Mouse (Mus musculus) macrophage (primary cell): ENCODE data around the gene Arfgef2. TPM values are rescaled to one million over a fixed set of nuclear protein-coding genes. Genes with fewer than 3 reads are reported as not detected.
A peak's percentile ranks its signal among the peaks of the same experiment; 100 is the strongest.
"Not testable (repeated sequence)": the region's sequence is repeated elsewhere in the genome, so short reads cannot be mapped to it uniquely, and the experiment has no call there.

ENCODE experiments used
- H3K27ac ChIP-seq: fragments of 350-480 bp; formaldehyde crosslinking; 2 replicates; pipeline ENCODE4 v1.9.0; 2021
- H3K36me3 ChIP-seq: fragments of 350-480 bp; formaldehyde crosslinking; 2 replicates; pipeline ENCODE4 v1.9.0; 2021; ENCODE audit errors: inconsistent target
- H3K4me3 ChIP-seq: fragments of 350-480 bp; formaldehyde crosslinking; 2 replicates; pipeline ENCODE4 v1.9.0; 2021; ENCODE audit errors: inconsistent target
- H3K79me2 ChIP-seq: fragments of 350-480 bp; formaldehyde crosslinking; 2 replicates; pipeline ENCODE4 v1.9.0; 2021; ENCODE audit errors: inconsistent target
- WGBS: methylation state at CpG from one replicate; pipeline ENCODE4 v1.1.7; 2026; ENCODE audit warnings: inconsistent platforms; ENCODE audit not compliant: missing documents; 5-methylcytosine and 5-hydroxymethylcytosine counted together
- polyA plus RNA-seq: library from polyadenylated mRNA; stranded (reverse); fragments of 250-400 nt; gene quantifications from 3 replicates; pipeline ENCODE4 v1.2.4, GENCODE M21; 2018; ENCODE audit warnings: inconsistent platforms

Gene Arfgef2
- polyA plus RNA-seq, 1 experiment from 2014 or later: 30.3 TPM

DNA sequence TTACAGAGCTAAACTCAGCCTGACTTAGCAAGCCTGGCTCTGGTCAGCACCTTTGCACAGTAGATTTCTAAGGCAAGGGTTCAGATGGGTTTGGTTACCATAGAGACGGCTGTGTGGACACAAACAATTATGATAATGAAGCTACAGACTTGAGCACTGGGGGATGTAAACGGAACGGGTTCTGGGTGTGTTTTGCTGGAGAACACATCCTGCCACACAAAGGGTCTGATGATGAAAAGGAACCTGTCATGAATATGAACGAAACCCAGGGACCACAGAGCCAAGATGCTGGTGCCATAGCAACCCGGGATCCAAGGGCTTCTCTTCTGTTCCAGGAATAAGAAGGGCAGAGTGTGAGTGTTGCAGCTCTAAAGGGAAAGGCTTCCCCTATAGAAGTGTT is 13.0 kb upstream of the Arfgef2 start, which contains the start of gene Trp53rkb:
Gene Trp53rkb (plus strand): TSS at position 177 of the 400 bp plus-strand sequence.
- H3K4me3 ChIP-seq: peak within 1 kb of the TSS; percentile 45
- H3K79me2 ChIP-seq: peaks cover 10% of the 10 kb centered on the region
- 93% methylated on average over 5 of the region's 5 CpGs for WGBS
- peak within 1 kb of the TSS; percentile 43 for H3K27ac ChIP-seq
- H3K36me3 ChIP-seq: no peaks in the 10 kb centered on the region; the same call in 1 of the 2 replicates

DNA sequence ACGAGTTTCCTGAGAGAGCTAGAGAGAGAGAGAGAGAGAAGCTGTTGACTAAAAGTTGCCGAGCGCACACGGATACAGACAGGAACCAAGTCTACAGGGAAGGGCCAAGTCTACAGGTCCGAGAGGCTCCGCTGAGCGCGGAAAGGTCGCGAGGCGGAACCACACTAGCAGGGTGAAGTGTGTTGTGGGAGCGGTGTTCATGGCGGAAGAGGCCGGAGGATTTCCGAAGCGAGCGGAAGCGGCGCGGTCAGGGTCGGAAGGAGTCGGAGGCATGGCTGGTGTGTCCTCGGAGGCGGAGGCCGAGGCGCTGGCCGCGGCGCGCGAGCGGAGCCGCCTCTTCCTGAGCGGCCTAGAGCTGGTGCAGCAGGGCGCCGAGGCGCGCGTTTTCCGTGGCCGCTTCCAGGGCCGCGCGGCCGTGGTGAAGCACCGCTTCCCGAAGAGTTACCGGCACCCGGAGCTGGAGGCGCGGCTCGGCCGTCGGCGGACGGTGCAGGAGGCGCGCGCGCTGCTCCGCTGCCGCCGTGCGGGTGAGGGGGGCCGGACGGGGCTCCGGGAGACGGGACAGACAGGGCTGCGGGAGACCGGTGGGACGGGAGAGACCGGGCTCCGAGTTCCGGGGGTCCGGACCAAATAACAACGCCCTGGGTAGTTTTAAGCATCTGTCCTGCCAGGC is 11.7 kb upstream of the Arfgef2 start:
- Histone ChIP-seq H3K27ac (peak overlapping the region; percentile 43), H3K4me3 (peak overlapping the region; percentile 59)
- H3K36me3 ChIP-seq, H3K79me2 ChIP-seq: not testable (repeated sequence)
- WGBS: under 1% methylated on average over 74 of the region's 76 CpGs

DNA sequence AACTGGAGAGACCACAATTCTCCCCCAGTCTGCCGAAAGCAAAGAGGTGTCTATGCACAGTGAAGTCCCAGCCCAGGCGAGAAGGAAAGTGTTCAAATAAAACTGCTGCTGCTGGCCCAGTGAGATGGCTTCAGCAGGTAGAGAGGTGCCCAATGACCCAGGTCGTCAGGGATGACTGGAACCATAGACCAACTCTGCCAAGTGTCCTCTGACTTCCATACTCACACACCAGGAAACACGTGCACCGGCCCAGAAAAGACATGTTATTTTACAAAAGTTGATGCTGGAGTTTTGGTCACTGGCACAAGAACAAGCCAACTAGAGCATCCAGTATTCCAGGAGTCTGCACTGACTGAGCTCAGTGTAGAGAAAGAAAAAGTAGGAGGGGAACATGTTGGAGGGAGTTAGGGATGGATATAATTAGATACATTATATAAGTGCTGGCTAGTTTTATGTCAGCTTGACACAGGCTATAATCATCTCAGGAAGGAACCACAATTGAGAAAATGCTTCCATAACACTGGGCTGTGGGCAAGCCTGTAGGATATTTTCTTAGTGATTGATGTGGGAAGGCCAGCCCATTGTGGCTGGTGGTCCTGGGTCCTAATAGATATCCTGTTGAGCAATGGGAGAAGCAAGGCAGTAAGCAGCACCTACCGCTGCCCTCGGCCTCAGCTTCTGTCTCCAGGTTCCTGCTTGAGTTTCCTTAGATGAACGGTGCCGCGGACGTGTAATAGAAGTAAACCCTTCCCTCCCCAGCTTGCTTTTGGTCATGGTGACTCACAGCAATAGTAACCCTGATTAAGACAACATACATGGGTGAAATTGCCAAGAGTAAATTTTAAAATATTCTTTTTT is 5.5 kb upstream of the Arfgef2 start:
- Histone ChIP-seq H3K4me3 (no peak overlapping the region), H3K27ac (no peak overlapping the region), H3K36me3 (peaks cover 5% of the 10 kb centered on the region; the same call in 1 of the 2 replicates), H3K79me2 (peaks cover 1% of the 10 kb centered on the region; the same call in 1 of the 2 replicates)
- WGBS: 49% methylated on average over 11 of the region's 11 CpGs

DNA sequence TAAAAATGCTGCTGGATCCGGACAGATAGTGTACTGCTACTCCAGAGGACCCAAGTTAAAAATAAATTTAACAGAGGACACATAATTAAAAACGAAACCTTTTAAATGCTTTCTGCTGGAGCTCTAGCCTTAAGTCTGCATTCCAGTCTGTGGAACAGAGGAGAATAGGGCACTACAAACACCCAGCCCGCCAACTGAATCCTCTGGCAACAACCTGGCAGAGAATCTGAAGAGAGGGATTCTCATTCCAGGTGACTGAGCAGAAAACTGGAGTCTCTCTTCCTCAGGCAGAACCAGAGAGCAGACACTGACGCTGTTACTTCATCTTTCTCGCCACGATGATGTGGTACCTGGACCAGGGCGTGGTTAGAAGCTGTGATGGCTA is 4.9 kb upstream of the Arfgef2 start:
- no peaks in the 10 kb centered on the region; the same call in 1 of the 2 replicates for H3K79me2 ChIP-seq
- H3K36me3 ChIP-seq: peaks cover 5% of the 10 kb centered on the region; the same call in 1 of the 2 replicates
- WGBS: 63% methylated on average over 7 of the region's 7 CpGs
- no peak overlapping the region for H3K4me3 ChIP-seq
- no peak overlapping the region for H3K27ac ChIP-seq

DNA sequence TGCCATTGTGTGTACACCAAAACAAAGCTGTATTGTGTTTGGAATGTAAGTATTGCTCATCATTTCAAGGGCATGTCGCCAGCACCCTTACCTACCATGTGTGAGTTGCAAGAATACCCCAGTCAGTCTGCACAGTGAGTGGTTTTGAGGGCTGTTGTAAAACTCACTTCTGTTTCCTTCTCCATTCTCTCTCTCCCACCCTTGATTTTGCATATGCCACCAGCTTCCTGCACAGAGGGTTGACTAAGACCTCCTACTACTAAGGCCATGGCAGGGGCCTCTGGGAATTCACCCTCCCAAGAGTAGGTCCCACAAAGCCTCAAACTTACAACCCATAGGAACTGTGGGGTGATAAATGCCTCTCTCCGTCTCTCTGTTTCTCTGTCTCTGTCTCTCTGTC is 4.0 kb upstream of the Arfgef2 start:
- Histone ChIP-seq H3K4me3 (no peak overlapping the region), H3K27ac (no peak overlapping the region), H3K36me3 (peaks cover 5% of the 10 kb centered on the region; the same call in 1 of the 2 replicates), H3K79me2 (peaks cover 8% of the 10 kb centered on the region)
- WGBS: 33% methylated on average over 2 of the region's 2 CpGs

DNA sequence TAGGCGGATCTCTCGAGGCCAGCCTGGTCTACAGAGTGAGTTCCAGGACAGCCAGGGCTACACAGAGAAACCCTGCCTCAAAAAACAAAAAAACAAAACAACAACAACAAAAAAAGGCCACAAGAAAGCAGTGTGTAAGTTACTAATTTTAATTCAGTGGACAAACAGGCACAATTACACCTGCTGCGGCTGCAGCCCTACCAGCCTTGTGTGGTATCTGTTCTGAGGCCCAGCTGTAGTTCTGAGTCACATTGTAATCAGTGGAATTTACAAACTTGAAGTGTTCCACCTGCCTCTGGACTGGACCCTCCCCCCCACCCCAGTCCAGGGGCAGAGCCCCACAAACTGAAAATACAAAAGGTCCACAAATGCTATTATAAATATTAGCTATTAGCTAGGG is 2.1 kb upstream of the Arfgef2 start:
- 96% methylated on average over 2 of the region's 3 CpGs for WGBS
- H3K79me2 ChIP-seq: peaks cover 26% of the 10 kb centered on the region
- no peak overlapping the region for H3K4me3 ChIP-seq
- H3K27ac ChIP-seq: no peak overlapping the region
- H3K36me3 ChIP-seq: no peaks in the 10 kb centered on the region

DNA sequence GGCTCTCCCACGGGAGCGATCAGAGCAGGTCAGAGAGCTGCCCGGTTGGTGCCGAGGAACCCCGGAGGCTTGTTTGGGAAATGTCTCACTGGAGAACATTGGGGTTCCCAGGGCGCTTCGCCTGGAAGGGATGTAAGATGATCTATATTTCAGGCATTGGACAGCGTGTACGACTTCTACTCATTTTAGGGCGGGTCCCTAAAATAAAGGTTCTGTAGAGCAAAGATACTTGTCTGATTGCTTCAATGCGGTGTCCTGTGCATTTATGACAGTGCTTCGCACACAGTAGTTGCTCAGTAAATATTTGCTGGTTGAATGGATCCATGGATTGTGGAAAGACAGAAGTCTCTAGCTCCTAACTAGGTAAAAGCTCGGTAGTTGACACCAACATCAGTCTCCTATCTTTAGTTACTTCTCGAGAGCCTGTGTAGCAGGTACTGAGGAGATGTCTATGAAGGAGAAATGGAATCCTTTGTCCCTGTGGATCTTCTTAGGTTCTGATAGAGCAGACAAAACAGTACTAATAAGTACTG is 851 bp downstream of the Arfgef2 start:
- H3K4me3 ChIP-seq: peak overlapping the region; percentile 91
- WGBS: 29% methylated on average over 14 of the region's 14 CpGs
- H3K36me3 ChIP-seq: no peaks in the 10 kb centered on the region
- peak overlapping the region; percentile 63 for H3K27ac ChIP-seq
- H3K79me2 ChIP-seq: peaks cover 56% of the 10 kb centered on the region

DNA sequence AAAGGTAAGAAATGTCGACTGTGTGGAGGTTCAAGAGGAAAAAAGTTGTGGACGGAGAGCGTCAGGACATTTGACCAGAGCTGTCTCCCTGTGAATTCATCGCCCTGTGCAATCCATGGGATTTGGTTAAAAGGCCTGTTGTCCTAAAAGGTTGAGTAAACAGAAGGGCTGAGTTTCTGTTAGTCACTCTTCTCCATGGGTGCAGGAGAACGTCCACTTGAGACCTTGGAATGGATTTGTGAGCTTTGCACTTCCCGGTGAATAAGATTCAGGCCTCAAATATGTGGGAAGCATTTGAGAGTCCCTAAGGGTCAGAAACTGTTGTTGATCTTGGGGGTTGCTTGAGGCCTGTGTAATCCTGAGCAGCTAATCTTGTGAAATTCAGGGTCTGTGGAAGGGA is 1.4 kb downstream of the Arfgef2 start:
- Histone ChIP-seq H3K27ac (no peak overlapping the region), H3K79me2 (peaks cover 61% of the 10 kb centered on the region), H3K4me3 (peak overlapping the region; percentile 91), H3K36me3 (no peaks in the 10 kb centered on the region)
- WGBS: 94% methylated on average over 6 of the region's 6 CpGs

DNA sequence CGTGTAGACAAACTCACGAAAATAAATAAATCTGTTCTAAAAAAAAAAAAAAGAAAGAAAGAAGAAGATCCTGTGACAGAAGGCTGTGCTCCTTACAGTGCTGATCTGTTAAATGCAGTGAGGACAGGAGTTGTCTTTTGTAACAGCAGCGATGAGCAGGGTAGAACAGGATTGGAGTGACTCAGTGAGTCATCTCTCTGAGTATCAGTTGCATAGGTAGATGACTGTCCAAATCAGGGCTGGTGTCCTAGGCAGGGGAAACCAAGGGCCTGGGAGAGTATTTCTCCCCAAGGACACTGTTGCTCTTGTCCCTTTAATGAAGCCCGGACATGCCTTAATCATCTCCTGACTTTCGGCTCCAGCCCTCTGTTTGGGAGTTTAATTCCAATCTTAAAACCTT is 4.1 kb downstream of the Arfgef2 start:
- Histone ChIP-seq H3K27ac (no peak overlapping the region), H3K36me3 (no peaks in the 10 kb centered on the region), H3K4me3 (no peak overlapping the region), H3K79me2 (peaks cover 65% of the 10 kb centered on the region)
- 94% methylated on average over 5 of the region's 5 CpGs for WGBS

DNA sequence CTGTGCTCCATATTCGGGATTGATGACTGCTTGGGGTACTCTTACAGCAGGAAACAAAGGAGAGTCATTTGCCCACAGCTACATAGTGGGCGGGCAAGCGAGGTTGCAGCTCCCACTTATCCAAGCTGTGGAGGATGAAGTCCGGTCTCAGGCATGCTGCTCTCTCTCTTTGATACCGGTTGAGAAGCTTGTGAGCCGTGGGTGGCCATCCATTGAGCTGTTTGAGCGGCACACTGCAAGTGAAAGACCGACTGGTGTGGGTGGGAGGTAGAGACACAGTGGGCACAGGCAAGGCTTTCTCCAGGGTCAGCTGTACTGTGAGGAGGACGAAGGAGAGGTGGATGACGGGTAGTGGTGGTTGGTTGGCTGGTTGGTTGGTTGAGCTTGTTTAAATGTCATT is 5.4 kb downstream of the Arfgef2 start:
- no peaks in the 10 kb centered on the region for H3K36me3 ChIP-seq
- 90% methylated on average over 10 of the region's 10 CpGs for WGBS
- H3K27ac ChIP-seq: no peak overlapping the region
- H3K79me2 ChIP-seq: peaks cover 63% of the 10 kb centered on the region
- no peak overlapping the region for H3K4me3 ChIP-seq

DNA sequence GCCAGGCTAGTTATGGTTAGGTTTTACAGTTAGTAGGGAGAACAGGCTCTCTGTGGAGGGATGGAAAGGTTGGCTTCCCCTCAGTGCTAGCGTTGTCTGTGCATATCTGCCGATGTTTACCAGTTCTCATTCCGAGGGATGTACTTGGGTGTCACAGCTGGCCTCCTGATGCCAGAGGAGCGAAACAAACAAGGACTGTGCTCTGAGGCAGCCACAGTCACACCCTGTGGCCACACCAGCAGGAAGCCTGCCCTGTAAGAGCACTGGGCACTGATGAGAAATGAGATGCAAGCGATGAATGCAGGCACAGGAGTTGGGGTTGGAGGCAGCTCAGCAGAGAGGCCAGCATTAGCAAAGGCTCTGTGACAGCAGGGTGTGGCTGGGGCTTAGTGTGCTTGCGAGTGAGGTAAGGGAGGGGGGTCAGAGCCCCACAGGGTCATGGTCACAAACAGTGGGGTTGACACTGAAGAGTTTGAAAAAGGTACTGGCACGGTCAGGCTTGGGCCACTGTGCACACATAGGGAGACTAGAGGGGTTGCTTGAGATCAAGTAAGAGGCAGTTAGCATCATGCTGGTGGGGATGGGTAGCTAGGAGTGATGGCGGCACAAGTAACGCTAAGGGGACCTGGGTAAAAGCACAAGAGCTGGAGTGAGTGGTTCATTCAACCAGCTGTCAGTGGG is 13.2 kb downstream of the Arfgef2 start:
- no peak overlapping the region for H3K27ac ChIP-seq
- peaks cover 63% of the 10 kb centered on the region for H3K79me2 ChIP-seq
- whole genome bisulfite sequencing: 100% methylated on average over 9 of the region's 9 CpGs
- no peak overlapping the region for H3K4me3 ChIP-seq
- no peaks in the 10 kb centered on the region for H3K36me3 ChIP-seq

DNA sequence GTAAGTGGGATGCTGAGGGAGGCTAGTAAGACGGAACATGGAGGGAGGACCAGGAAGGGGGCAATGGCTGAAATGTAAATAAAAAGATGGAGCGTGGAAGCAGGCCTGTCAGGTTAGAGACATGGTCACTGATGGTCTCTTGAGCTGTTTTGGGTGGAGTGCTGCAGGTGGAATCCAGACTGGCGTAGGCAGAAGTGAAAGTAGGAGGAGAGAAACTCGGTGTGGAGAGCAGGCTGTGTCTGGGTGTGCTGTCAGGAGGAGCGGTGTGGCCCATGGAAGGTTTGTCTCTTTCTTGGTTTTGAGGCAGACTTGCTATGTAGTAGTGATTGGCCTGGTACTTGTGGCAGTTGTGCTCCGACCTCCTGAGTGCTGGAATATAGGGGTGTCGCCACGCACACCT is 14.5 kb downstream of the Arfgef2 start:
- H3K4me3 ChIP-seq: no peak overlapping the region
- peaks cover 75% of the 10 kb centered on the region for H3K79me2 ChIP-seq
- H3K27ac ChIP-seq: no peak overlapping the region
- no peaks in the 10 kb centered on the region for H3K36me3 ChIP-seq
- 74% methylated on average over 8 of the region's 8 CpGs for WGBS

DNA sequence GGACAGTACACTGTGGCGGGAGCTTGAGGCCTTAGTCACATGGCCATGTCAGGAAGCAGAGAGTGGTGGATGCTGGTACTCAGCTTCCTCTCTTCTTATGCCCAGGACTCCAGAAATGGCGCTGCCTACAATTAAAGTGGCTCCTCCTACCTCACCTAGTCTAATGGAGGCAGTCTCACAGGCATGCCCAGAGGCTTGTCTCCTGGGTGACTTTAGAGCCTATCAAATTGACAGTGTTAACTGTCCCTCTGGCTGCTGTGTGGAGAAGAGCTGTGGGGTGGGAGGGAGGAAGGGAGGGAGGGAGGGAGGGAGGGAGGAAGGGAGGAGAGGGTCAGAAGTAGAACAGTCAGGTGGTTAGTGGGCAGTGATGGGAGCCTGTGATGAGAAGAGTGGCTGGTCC is 15.5 kb downstream of the Arfgef2 start:
- Histone ChIP-seq H3K79me2 (peaks cover 85% of the 10 kb centered on the region), H3K36me3 (no peaks in the 10 kb centered on the region), H3K27ac (no peak overlapping the region), H3K4me3 (no peak overlapping the region)
- 17% methylated on average over 2 of the region's 2 CpGs for WGBS

DNA sequence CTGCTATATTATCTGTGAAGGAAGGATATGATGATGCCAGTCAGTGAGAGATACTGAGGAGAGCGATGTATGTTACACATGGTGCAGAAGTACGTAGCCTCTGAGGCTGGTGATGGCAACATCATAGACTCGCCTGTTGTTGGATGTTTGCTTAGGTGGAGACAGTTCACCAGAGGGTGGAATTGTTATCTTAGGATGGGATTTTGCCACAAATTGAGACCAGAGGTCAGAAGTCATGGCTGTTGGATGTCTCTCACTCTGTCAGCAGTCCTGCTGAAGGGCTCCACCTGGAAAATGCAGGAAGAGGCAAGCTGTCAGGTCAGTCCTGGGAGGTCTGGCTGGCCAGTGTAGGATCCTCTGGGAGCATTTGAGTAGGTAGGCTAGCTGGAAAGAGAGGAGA is 16.0 kb downstream of the Arfgef2 start:
- WGBS: 88% methylated on average over 3 of the region's 3 CpGs
- Histone ChIP-seq H3K79me2 (peaks cover 91% of the 10 kb centered on the region), H3K4me3 (no peak overlapping the region), H3K27ac (no peak overlapping the region), H3K36me3 (no peaks in the 10 kb centered on the region)
